Mouse (Mus musculus): Measurements from ENCODE around the gene Igsf3.

DNA sequence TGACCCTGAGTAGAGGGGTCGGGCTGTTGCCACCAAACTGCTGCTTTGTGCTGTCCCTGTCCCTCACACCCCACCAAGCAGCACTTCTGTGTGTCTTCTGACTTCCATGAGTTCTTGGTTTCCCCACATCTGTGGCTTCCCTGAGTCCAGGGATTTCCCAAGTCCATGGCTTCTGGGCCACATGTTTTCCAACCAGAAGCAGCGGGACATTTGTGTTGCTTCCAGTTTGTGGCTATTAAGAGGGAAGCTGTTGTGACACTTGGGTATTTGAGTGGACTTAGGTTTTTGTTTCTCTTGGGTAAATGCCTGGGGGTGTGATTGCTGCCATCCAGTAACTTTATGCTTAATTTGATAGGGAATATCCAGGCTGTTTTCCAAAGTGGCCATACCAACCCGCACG, 20.5 kb downstream of the Igsf3 start:
- TF ChIP-seq POLR2A (IDR thresholded peaks at IDR 0.05; ENCODE audit: borderline replicate concordance, extremely low read depth, insufficient read depth, insufficient read length, poor library complexity, severe bottlenecking) (no peak), CTCF (IDR thresholded peaks at IDR 0.05; ENCODE audit: borderline replicate concordance, extremely low read depth, insufficient read depth, insufficient read length) (no peak)

All from brain, embryonic 14.5 days (tissue).